Mouse (Mus musculus): ENCODE measurements at regions not wholly inside any gene's neighbourhood (a gene's known extent, or its start where the extent isn't known, plus 50 kb on each side); places are given as distances from the start of the nearest gene placed in this dataset.

DNA sequence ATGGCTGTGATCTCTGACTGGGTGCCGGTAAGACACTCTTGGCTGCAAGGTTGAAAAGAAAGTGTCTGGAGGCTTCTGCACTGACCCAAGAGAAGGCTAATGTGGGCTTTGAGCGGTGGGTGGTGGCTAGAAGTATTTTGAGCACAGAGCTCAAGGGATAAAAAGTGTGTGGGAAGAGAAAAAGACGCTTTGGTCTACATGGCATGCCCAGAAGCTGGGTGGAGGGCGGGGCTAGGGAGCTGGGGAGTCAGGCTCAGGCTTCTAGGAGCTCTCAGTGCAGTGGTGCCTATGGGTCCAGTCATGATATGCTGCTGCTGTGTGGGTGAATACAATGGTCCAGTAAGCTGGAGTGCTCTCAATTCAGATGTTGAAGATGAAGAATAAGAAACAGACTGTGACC, 152.1 kb downstream of the Efnb1 start:
- TF ChIP-seq POLR2A (IDR thresholded peaks at IDR 0.05; ENCODE audit: control insufficient read depth, extremely low read depth, insufficient read depth, low read length, poor library complexity): no peak
- no peak for TF ChIP-seq CTCF (IDR thresholded peaks at IDR 0.05; ENCODE audit: borderline replicate concordance, control insufficient read depth, extremely low read depth, insufficient read depth, low read length, poor library complexity)
